Mouse (Mus musculus) erythroblast, embryonic 14.5 days (primary cell): ENCODE measurements around the gene Knop1.

Experiments
- GATA1 ChIP-seq: IDR thresholded peaks from 2 replicates; pipeline ENCODE4 v1.6.1; 2012; ENCODE audit warnings: low read length, inconsistent platforms, mixed read lengths
- TAL1 ChIP-seq: IDR thresholded peaks from 3 replicates; pipeline ENCODE4 v1.6.1; 2012; ENCODE audit warnings: low read length, inconsistent platforms, mixed read lengths

- TF ChIP-seq GATA1 (no peak), TAL1 (no peak)
Observed at GRCm38 (mm10) chr7:118807899-118808298, 48.2 kb downstream of the Knop1 start.
